Mouse (Mus musculus) right cerebral cortex, postnatal 36 days (tissue): ENCODE results near the gene Trim50.

Experiments
- DNase-seq, 2 experiments: peaks; one replicate each; pipeline ENCODE4 v3.0.0; 2022; ENCODE audit warnings: low spot score in 2 of 2, mixed read lengths in 1 of 2

Trim50 gene

GRCm38 (mm10) chr5:135352995-135353394 lies at the start of gene Trim50:
Gene Trim50 (plus strand): TSS chr5:135353295.
- no peak for DNase-seq

GRCm38 (mm10) chr5:135306321-135306965 lies 46.7 kb upstream of the Trim50 start:
- no peak for DNase-seq

GRCm38 (mm10) chr5:135316177-135316576 lies 36.9 kb upstream of the Trim50 start:
- no peak for DNase-seq

GRCm38 (mm10) chr5:135319856-135320255 lies 33.2 kb upstream of the Trim50 start:
- DNase-seq = no peak

- DNase-seq = no peak
Observed at GRCm38 (mm10) chr5:135322197-135322596, 30.9 kb upstream of the Trim50 start.

- no peak for DNase-seq
Observed at GRCm38 (mm10) chr5:135326121-135326659, 26.9 kb upstream of the Trim50 start.

GRCm38 (mm10) chr5:135329471-135329870 lies 23.6 kb upstream of the Trim50 start:
- DNase-seq = no peak

GRCm38 (mm10) chr5:135330201-135330600 lies 22.9 kb upstream of the Trim50 start:
- DNase-seq = no peak

- no peak for DNase-seq
Observed at GRCm38 (mm10) chr5:135331161-135331560, 21.9 kb upstream of the Trim50 start.

- DNase-seq = no peak
Observed at GRCm38 (mm10) chr5:135337575-135337974, 15.5 kb upstream of the Trim50 start.

- DNase-seq = no peak
Observed at GRCm38 (mm10) chr5:135345989-135346388, 7.1 kb upstream of the Trim50 start.

- DNase-seq = no peak
Observed at GRCm38 (mm10) chr5:135346430-135346829, 6.7 kb upstream of the Trim50 start.

GRCm38 (mm10) chr5:135347511-135348011 lies 5.5 kb upstream of the Trim50 start:
- no peak for DNase-seq

GRCm38 (mm10) chr5:135349862-135350261 lies 3.2 kb upstream of the Trim50 start, which contains the start of gene Fkbp6:
Gene Fkbp6 (minus strand): TSS chr5:135350044.
- no peak for DNase-seq

GRCm38 (mm10) chr5:135351606-135352005 lies 1.5 kb upstream of the Trim50 start:
- DNase-seq = no peak

- no peak for DNase-seq
Observed at GRCm38 (mm10) chr5:135353564-135353963, 469 bp downstream of the Trim50 start.

GRCm38 (mm10) chr5:135356090-135356489 lies 3.0 kb downstream of the Trim50 start:
- DNase-seq = no peak

GRCm38 (mm10) chr5:135357556-135357955 lies 4.5 kb downstream of the Trim50 start:
- DNase-seq = no peak

GRCm38 (mm10) chr5:135359772-135360171 lies 6.7 kb downstream of the Trim50 start:
- DNase-seq = no peak

GRCm38 (mm10) chr5:135362572-135362971 lies 9.5 kb downstream of the Trim50 start:
- no peak for DNase-seq

- no peak for DNase-seq
Observed at GRCm38 (mm10) chr5:135363540-135363939, 10.4 kb downstream of the Trim50 start.

GRCm38 (mm10) chr5:135367841-135368240 lies 14.7 kb downstream of the Trim50 start:
- DNase-seq = no peak

- DNase-seq = no peak
Observed at GRCm38 (mm10) chr5:135368312-135368711, 15.2 kb downstream of the Trim50 start.
